Mouse (Mus musculus) stomach, embryonic 15.5 days (tissue): ENCODE results near the gene Irf2bp2. TPM values are rescaled to one million over a fixed set of nuclear protein-coding genes. Genes with fewer than 3 reads are reported as not detected.
A peak's percentile ranks its signal among the peaks of the same experiment; 100 is the strongest.
"Not testable (repeated sequence)": the region's sequence is repeated elsewhere in the genome, so short reads cannot be mapped to it uniquely, and the experiment has no call there.

Source experiments
- ATAC-seq: fragments of 200-750 bp; cut with Nextera tagmentation; 2 replicates; pipeline ENCODE4 v1.8.0; 2017; ENCODE audit warnings: low read depth, moderate number of reproducible peaks, moderate TSS enrichment; ENCODE audit not compliant: insufficient read depth, low FRiP score
- H3K27ac ChIP-seq: fragments of 300-500 bp; sonication (generic); 2 replicates; pipeline ENCODE4 v1.5.1; 2015; ENCODE audit warnings: mild to moderate bottlenecking, inconsistent platforms
- H3K27me3 ChIP-seq: fragments of 300-500 bp; sonication (generic); replicated peaks from 2 replicates; pipeline ENCODE4 v1.6.1; 2015; ENCODE audit warnings: inconsistent platforms
- H3K36me3 ChIP-seq: fragments of 300-500 bp; sonication (generic); 2 replicates; pipeline ENCODE4 v1.6.1; 2015; ENCODE audit warnings: inconsistent platforms
- H3K4me1 ChIP-seq: fragments of 300-500 bp; sonication (generic); 2 replicates; pipeline ENCODE4 v1.6.1; 2015; ENCODE audit warnings: inconsistent platforms
- H3K4me2 ChIP-seq: fragments of 300-500 bp; sonication (generic); 2 replicates; pipeline ENCODE4 v1.6.1; 2015; ENCODE audit warnings: mild to moderate bottlenecking, inconsistent platforms
- H3K4me3 ChIP-seq: fragments of 300-500 bp; sonication (generic); replicated peaks from 2 replicates; pipeline ENCODE4 v1.5.1; 2015; ENCODE audit warnings: inconsistent platforms
- H3K9ac ChIP-seq: fragments of 300-500 bp; sonication (generic); 2 replicates; pipeline ENCODE4 v1.6.1; 2015; ENCODE audit warnings: inconsistent platforms
- H3K9me3 ChIP-seq: fragments of 300-500 bp; sonication (generic); 2 replicates; pipeline ENCODE4 v1.6.1; 2016; ENCODE audit warnings: inconsistent platforms
- WGBS: fragments of 180-500 bp; shearing (Covaris S2); methylation state at CpG from one replicate; pipeline ENCODE4 v1.1.7; 2015; 5-methylcytosine and 5-hydroxymethylcytosine counted together
- polyA plus RNA-seq: library from polyadenylated mRNA; unstranded; fragments of >200 nt; fragmentation: Nextera tagmentation; extraction: Ambion mirVana; gene quantifications from 2 replicates; pipeline ENCODE4 v1.2.1, GENCODE M21; 2015

Irf2bp2 gene
- polyA plus RNA-seq, 1 experiment from 2014 or later = 13.4 TPM

GRCm38 (mm10) chr8:126600816-126601243, 7.0 kb upstream of the Irf2bp2 start:
- H3K36me3 ChIP-seq = no peaks in the 10 kb centered on the region
- H3K27me3 ChIP-seq = no peaks in the 10 kb centered on the region
- peak overlapping the region; percentile 57 for H3K27ac ChIP-seq
- no peak overlapping the region for H3K9ac ChIP-seq
- no peak overlapping the region for H3K4me2 ChIP-seq
- no peak for ATAC-seq
- H3K4me3 ChIP-seq = no peak overlapping the region
- peaks cover 37% of the 10 kb centered on the region for H3K4me1 ChIP-seq
- no peaks in the 10 kb centered on the region for H3K9me3 ChIP-seq
- WGBS = 14% methylated on average over 7 of the region's 7 CpGs

GRCm38 (mm10) chr8:126600388-126600787, 6.6 kb upstream of the Irf2bp2 start:
- not testable (repeated sequence) for H3K4me3 ChIP-seq, ATAC-seq, H3K9ac ChIP-seq, H3K27me3 ChIP-seq, H3K9me3 ChIP-seq, H3K36me3 ChIP-seq, H3K4me2 ChIP-seq
- WGBS = 81% methylated on average over 6 of the region's 6 CpGs
- Histone ChIP-seq H3K4me1 (peaks cover 42% of the 10 kb centered on the region), H3K27ac (peak overlapping the region; percentile 57)

- Histone ChIP-seq H3K4me2 (no peak overlapping the region), H3K27ac (no peak overlapping the region), H3K36me3 (no peaks in the 10 kb centered on the region), H3K4me1 (peaks cover 48% of the 10 kb centered on the region), H3K4me3 (no peak overlapping the region), H3K9me3 (no peaks in the 10 kb centered on the region), H3K27me3 (no peaks in the 10 kb centered on the region), H3K9ac (no peak overlapping the region)
- 84% methylated on average over 4 of the region's 4 CpGs for WGBS
- no peak for ATAC-seq
Measured at GRCm38 (mm10) chr8:126599297-126599696, 5.5 kb upstream of the Irf2bp2 start.

- Histone ChIP-seq H3K36me3 (no peaks in the 10 kb centered on the region), H3K4me1 (peaks cover 48% of the 10 kb centered on the region), H3K4me3 (no peak overlapping the region), H3K27ac (0 out of 2 replicates have a peak overlapping the region, but pooled peaks have one; percentile 17), H3K4me2 (no peak overlapping the region), H3K27me3 (no peaks in the 10 kb centered on the region), H3K9ac (no peak overlapping the region), H3K9me3 (no peaks in the 10 kb centered on the region)
- WGBS = 43% methylated on average over 12 of the region's 12 CpGs
- no peak for ATAC-seq
Measured at GRCm38 (mm10) chr8:126598218-126598617, 4.4 kb upstream of the Irf2bp2 start.

GRCm38 (mm10) chr8:126596721-126597120, 2.9 kb upstream of the Irf2bp2 start:
- Histone ChIP-seq H3K4me2 (peak overlapping the region; percentile 65), H3K4me3 (no peak overlapping the region; the same call in 1 of the 2 replicates), H3K27ac (peak overlapping the region; percentile 97), H3K27me3 (no peaks in the 10 kb centered on the region), H3K36me3 (no peaks in the 10 kb centered on the region), H3K9ac (0 out of 2 replicates have a peak overlapping the region, but pooled peaks have one; percentile 13), H3K4me1 (peaks cover 44% of the 10 kb centered on the region), H3K9me3 (no peaks in the 10 kb centered on the region)
- WGBS = 69% methylated on average over 5 of the region's 5 CpGs
- ATAC-seq = no peak

GRCm38 (mm10) chr8:126596097-126596634, 2.4 kb upstream of the Irf2bp2 start:
- Histone ChIP-seq H3K9ac (0 out of 2 replicates have a peak overlapping the region, but pooled peaks have one; percentile 53), H3K4me3 (peak overlapping the region; percentile 73; the same call in 1 of the 2 replicates), H3K27me3 (no peaks in the 10 kb centered on the region), H3K4me2 (peak overlapping the region; percentile 65), H3K36me3 (no peaks in the 10 kb centered on the region), H3K27ac (peak overlapping the region; percentile 97), H3K4me1 (peaks cover 42% of the 10 kb centered on the region), H3K9me3 (no peaks in the 10 kb centered on the region)
- ATAC-seq = peak; percentile 61
- 2% methylated on average over 12 of the region's 12 CpGs for WGBS

- no peaks in the 10 kb centered on the region for H3K36me3 ChIP-seq
- peak overlapping the region; percentile 53 for H3K9ac ChIP-seq
- 7% methylated on average over 16 of the region's 16 CpGs for WGBS
- peak overlapping the region; percentile 65 for H3K4me2 ChIP-seq
- peaks cover 35% of the 10 kb centered on the region for H3K4me1 ChIP-seq
- H3K27me3 ChIP-seq = no peaks in the 10 kb centered on the region
- H3K9me3 ChIP-seq = no peaks in the 10 kb centered on the region
- peak overlapping the region; percentile 97 for H3K27ac ChIP-seq
- no peak for ATAC-seq
- H3K4me3 ChIP-seq = peak overlapping the region; percentile 73
Measured at GRCm38 (mm10) chr8:126595204-126596061, 1.6 kb upstream of the Irf2bp2 start.

GRCm38 (mm10) chr8:126594481-126595000, 755 bp upstream of the Irf2bp2 start:
- H3K4me2 ChIP-seq = peak overlapping the region; percentile 65
- peak overlapping the region; percentile 97 for H3K27ac ChIP-seq
- WGBS = under 1% methylated on average over 48 of the region's 48 CpGs
- no peaks in the 10 kb centered on the region for H3K9me3 ChIP-seq
- H3K4me3 ChIP-seq = peak overlapping the region; percentile 73
- H3K9ac ChIP-seq = peak overlapping the region; percentile 53; the same call in 1 of the 2 replicates
- no peaks in the 10 kb centered on the region for H3K36me3 ChIP-seq
- peak; percentile 86 for ATAC-seq
- peaks cover 35% of the 10 kb centered on the region for H3K4me1 ChIP-seq
- no peaks in the 10 kb centered on the region for H3K27me3 ChIP-seq

- under 1% methylated on average over 91 of the region's 113 CpGs for WGBS
- Histone ChIP-seq H3K36me3 (no peaks in the 10 kb centered on the region), H3K27me3 (no peaks in the 10 kb centered on the region), H3K9me3 (no peaks in the 10 kb centered on the region), H3K9ac (peak overlapping the region; percentile 91), H3K4me1 (peaks cover 27% of the 10 kb centered on the region), H3K4me3 (peak overlapping the region; percentile 73), H3K27ac (peak overlapping the region; percentile 97), H3K4me2 (peak overlapping the region; percentile 90)
- ATAC-seq = no peak
Measured at GRCm38 (mm10) chr8:126592771-126593571, 815 bp downstream of the Irf2bp2 start.

- no peaks in the 10 kb centered on the region for H3K36me3 ChIP-seq
- WGBS = under 1% methylated on average over 40 of the region's 45 CpGs
- peak overlapping the region; percentile 91 for H3K9ac ChIP-seq
- no peak for ATAC-seq
- peak overlapping the region; percentile 97 for H3K27ac ChIP-seq
- H3K9me3 ChIP-seq = no peaks in the 10 kb centered on the region
- H3K4me2 ChIP-seq = peak overlapping the region; percentile 90
- H3K4me1 ChIP-seq = peaks cover 27% of the 10 kb centered on the region
- peak overlapping the region; percentile 73 for H3K4me3 ChIP-seq
- H3K27me3 ChIP-seq = no peaks in the 10 kb centered on the region
Measured at GRCm38 (mm10) chr8:126592381-126592770, 1.4 kb downstream of the Irf2bp2 start.

GRCm38 (mm10) chr8:126591821-126592268, 1.9 kb downstream of the Irf2bp2 start:
- Histone ChIP-seq H3K4me1 (peaks cover 25% of the 10 kb centered on the region), H3K27ac (peak overlapping the region; percentile 97), H3K4me2 (peak overlapping the region; percentile 90), H3K36me3 (no peaks in the 10 kb centered on the region), H3K4me3 (peak overlapping the region; percentile 73), H3K9ac (peak overlapping the region; percentile 91), H3K9me3 (no peaks in the 10 kb centered on the region), H3K27me3 (no peaks in the 10 kb centered on the region)
- WGBS = 0% methylated on average over 9 of the region's 9 CpGs
- ATAC-seq = no peak
